Mouse (Mus musculus): Measurements from ENCODE around the gene Galnt13. TPM values are rescaled to one million over a fixed set of nuclear protein-coding genes. Genes with fewer than 3 reads are reported as not detected.
"Not testable (repeated sequence)": the region's sequence is repeated elsewhere in the genome, so short reads cannot be mapped to it uniquely, and the experiment has no call there.

Galnt13 gene
- total RNA-seq, 4 experiments from 2014 or later, result 0.25 TPM; not detected in 3

DNA sequence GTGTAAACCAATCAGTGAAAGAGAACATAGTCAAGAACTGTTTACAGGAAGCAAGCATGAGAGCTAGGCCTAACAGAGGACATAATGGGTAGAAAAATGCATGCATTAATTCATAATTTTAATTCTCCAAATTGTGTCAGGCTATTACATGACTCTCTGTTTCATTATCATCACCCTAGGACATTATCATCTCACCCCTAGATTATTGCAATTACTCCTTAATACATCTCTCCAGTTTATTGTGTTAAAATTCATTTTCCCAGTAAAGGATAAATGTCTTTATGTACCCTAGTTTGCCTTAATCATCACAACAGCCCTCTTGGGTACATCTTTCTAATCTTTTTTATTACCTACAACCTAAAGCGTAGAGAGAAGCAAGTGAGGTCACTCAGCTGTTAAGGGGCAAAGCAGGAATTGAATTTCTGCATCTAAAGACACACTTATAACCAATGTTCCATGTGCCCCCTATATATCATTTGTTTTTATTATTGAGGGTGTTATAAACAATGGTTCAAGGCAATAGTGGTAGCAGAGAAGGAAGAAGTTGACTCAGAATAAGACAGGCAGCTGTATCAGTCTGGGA lies 479.1 kb downstream of the Galnt13 start:
- DNase-seq (ENCODE audit: low spot score), result no peak

DNA sequence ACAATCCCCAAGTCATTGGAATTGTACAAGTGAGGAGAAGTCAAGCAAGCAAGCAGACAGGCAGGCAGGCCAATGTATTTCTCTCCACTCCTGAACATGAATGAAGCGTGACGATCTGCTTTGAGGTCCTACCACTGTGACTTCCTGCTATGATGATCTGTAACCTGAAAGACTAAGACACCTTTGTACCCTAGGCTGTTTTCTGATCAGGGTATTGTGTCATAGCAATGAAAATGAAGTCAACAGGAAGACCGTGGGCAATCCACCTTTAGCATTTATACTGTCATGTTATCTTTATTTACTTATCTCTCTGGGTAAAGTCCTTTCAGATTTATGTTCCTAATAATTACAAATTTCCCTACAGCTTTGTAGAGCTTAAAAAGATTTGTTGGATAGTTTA lies 500.3 kb downstream of the Galnt13 start:
- no peak for DNase-seq (ENCODE audit: low spot score)

DNA sequence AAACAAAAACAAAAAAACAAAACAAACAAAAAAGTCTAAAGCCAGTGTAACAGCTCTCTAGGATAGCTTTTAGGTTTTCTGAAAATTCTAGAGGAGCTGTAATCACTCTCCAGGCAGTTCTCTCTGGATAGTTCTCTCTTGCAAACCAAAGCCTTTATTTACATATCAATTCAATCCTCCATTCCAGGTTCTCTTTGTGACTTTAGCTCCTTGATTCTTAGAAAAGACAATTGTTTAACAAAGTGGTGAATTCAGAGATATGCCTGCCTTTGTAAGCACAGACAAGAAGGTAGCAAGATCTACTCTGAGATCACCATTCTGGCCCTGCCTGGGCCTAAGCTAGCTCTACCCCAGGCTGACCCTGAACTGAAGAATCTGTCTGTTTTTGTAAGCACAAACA lies 501.2 kb downstream of the Galnt13 start:
- no peak for DNase-seq (ENCODE audit: low spot score)

DNA sequence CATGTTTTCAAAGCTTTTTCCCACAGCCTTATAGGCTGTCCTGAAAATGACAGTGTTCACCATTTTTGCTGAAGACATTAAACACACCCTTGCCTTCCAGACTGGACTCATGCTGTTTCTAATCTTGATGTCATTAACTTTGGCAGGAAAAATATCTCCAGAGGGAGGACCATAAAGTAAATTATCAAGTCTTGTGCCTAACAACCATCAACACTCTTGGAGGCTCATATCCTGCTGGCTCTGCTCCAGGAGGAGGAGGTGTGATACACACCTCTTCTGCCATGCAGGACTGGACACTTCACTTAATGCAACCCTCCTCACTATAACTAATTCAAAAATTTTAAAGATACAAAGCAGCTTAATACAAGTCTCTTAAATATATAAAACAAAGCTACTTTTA lies 502.0 kb downstream of the Galnt13 start:
- DNase-seq (ENCODE audit: low spot score), result no peak

DNA sequence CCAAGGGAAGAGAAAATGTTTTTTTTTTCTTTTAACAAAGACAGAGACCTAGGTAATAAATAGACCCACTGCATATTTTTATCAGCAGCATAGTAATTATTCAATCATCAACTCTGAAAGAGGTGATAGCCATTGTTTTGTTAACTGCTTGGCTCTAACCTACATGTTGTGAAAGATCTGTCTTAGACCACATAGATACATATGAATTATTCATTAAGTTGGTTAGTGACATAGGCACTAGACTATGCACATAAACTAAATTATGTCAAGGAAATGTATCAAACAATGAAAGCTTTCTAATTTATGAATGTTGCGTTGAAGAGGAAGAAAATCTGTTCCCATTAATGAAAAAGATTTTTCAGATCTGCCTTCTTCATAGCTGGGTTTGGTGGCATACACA lies 507.3 kb downstream of the Galnt13 start:
- no peak for DNase-seq (ENCODE audit: low spot score)

DNA sequence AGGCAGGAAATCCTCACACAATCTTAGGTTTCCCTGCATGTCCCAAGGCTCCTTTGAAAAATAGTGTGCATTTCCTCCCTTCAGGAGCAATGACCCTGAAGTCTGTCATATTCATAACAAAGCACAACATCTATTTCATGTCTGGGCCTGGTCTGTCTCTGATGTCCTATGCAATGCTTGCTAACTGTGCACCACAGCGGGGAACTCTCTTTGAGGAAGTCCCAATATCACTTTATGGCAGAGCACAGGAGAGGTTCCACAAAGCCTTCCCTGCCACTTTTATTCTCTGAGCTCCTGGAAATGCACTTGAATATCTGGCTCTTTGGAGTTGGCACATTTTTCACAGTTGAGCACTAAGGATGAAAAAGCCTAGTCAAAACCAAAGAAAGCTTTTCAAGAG lies 547.7 kb downstream of the Galnt13 start:
- no peak for DNase-seq (ENCODE audit: low spot score)

DNA sequence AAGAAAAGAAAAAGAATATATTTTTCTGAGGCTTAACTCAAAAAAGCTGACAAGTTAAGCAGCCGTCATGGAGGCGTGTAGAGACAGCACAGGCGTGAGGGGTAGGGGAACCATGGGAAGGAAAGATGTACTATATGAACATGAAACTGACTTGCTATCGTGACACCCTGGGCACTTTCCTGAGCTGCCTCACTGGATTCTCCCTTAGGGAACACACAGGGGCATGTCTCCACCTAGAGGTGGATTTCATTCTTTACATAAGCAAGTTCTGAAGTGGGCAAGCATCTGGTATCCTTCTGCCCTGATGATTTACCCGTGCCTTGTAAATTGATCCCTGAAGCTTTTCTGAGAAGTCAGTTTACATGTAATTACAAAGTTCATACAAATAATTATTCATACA lies 586.4 kb downstream of the Galnt13 start:
- not testable (repeated sequence) for DNase-seq (ENCODE audit: low spot score)

DNA sequence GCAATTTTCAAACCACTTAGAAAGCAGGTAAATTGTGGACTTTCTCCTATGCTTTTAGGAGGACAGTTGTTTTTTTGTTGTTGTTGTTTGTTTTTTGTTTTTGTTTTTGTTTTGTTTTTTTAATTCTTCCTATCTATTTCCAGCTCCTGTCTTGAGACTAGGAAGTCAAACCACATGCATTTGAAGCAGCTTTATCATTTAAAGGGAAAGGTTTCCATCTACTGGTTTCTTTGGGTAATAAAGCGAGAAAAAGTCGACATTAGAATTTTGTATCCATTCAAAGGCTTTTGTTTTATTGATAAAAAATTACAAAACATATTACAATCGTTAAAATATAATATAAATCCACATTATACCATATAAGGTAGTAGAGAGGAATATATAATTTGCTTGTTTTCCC lies 598.5 kb downstream of the Galnt13 start:
- DNase-seq (ENCODE audit: low spot score), result no peak

DNA sequence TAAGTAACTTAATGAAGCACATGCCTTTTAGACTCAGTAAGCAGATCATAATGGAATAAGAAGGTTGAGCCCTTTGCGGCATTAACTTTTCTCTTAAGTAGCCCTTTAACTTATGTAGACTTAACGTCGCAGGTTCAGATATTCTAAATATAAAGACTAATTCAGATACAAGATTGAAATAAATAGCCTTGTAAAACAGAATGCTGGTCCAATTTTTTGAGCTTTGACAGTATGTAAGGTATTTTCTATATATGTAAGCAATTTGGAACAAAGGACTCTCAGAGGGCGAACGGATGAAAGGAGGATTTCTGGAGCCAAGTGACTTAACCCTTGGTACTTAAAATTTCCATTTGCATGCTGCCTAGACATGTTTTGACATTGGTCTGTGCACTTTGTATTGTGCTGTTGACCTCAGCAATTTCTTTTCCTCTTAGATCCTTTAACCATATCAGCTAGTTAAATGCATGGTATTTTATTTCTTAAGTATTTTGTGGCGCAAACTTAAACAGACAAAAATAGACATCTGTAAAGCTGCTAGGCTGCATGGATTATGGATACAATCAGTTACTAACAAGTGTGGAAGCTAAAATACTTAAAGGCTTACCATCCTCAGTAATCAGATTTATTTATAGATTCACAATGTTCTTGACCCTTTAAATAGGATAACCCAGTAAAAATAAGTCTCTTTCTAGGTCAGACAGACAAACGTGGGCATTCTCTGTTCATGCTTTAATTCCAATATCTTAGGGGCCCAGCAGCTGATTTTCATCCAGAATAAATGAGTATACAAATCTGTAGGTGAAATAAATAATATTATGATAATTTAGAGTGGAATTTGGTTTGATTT lies 629.6 kb downstream of the Galnt13 start:
- DNase-seq (ENCODE audit: low spot score), result no peak

DNA sequence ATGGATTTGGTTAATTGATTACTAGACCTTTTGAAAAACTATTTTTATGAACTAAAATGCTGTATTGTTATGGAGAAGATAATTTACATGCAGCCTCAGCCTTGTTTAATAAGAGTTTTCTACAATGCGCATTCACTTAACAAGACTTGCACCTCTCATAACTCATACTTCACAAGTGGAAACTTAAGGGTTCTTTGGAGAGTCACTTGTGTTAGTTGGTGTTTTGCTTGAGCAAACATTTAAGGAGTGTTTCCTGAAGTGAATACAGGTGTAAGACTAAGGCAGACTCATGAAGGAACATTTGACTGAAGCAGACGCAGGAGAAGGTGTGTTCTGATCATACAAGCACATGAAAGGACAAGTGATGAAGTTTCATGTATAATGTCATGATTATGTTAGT lies 649.5 kb downstream of the Galnt13 start:
- no peak for DNase-seq (ENCODE audit: low spot score)

DNA sequence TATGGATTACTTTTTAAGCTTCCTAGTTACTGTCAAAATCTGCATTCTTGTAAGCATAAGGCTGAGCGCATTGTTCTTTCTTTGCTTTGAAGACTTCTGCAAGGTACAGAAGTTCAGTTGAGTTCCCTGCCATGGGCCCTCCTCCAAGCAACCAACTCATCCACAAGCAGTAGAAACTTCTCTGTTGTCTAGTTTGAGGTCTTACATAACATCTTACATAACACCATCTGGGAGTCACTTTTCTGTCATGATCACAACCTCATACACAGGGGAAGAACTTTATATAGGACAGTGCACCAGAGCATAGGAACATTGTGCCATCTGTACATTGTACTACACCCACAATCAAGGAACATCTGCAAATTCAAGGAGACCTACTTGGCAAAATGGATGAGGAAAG lies 651.9 kb downstream of the Galnt13 start:
- DNase-seq (ENCODE audit: low spot score), result no peak

DNA sequence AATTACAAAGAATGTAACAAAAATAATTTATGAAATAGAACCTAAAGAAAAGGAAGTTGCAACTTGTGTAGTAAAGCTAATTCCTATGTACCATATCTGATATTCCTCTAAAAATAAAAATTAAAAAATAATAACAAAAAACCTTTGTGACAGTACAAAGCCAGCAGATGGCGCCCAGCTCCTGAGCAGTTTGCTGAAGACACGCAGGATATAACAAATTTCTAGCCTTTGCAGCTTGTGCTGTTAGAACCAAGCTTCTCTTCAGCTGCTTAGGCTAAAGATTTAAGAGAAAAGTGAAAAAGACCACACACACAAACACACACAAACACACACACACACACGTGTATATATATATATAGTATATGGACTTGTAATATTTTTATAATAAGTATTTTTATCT lies 654.2 kb downstream of the Galnt13 start:
- no peak for DNase-seq (ENCODE audit: low spot score)

DNA sequence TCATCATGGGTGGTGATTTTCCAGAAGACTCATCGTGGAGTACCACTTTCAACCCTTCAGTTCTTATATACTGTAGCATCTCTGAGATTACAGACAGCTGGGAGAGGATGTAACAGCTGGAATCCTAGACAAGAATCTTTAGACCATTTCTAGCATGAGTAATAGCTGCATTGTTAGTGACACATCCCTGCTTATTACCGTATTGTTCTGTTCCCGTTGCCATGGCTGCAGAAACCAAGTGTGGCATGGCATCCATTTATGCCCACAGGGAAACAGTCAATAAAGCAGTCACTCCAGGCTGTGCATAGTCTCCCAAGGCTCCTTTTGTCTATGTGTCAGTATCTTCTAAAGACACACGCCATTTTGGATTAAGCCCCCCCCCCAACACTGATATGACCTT lies 655.4 kb downstream of the Galnt13 start:
- DNase-seq (ENCODE audit: low spot score), result no peak

DNA sequence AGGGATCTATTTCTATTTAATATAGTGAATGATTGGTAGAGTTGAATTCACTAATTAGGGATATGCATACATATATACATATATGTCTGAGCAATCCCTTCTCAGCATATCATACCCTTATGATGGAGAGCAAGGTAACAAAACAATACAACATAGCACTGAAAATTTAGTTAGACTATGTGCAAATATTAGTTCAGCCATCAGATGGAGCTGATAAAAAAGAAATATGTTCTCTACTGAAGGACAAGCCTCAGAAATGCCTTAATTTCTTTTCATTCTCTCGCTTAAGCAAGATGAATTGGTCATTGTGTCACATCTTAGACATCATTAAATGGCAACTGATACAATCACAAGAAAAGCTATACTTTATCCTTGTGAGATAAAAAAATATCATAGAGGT lies 663.0 kb downstream of the Galnt13 start:
- no peak for DNase-seq (ENCODE audit: low spot score)

DNA sequence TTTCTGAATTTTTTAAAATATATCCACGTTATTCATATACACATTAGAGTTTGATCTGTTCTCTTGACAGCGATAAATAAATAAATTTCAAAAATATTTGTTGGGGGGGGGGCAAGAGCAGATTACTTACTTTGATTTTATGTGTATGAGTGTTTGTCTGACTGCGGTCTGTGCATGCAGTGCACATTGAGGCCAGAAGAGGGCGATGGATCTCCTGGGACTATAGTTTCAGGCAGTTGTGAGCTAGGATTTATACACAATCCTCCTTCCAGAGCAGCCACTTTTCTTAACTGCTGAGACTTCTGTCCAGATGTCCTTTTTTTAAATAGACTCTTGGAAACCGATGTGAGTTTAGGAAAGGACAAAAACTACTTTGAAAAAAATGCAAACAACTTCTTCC lies 665.2 kb downstream of the Galnt13 start:
- no peak for DNase-seq (ENCODE audit: low spot score)

DNA sequence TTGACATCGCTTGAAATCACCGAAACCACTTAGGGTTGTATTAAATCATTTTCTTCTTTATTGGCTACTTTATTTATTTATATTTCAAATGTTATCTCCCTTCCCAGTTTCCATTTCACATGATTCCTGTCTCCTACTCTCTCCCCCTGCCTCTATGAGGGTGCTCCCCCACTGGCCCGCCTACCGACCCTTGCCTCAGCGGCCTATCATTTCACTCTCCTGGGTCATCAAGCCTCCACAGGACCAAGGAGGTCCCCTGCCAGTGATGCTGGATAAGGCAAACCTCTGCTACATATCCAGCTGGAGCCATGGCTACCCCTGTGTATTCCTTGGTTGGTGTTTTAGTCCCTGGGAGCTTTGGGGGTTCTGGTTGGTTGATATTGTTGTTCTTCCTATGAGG lies 667.4 kb downstream of the Galnt13 start:
- DNase-seq (ENCODE audit: low spot score), result no peak

DNA sequence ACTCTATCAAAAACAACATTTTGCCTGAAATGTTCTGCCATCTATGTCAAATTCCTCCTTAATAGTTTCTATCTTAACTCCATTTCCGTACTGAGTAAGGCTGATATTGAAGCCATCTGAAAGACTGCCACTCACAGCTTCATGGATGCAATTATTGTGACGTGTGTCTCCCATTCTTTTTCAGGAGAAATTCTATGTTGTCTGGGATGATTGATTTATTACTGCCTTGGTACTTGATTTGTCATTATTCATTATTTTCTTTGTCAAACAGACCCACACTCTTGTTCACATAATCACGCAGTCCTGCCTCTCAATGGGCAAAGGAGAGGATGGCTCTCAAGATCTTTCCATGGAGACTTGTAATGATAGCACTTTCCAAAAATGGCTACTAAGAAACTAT lies 671.7 kb downstream of the Galnt13 start:
- DNase-seq (ENCODE audit: low spot score), result no peak

DNA sequence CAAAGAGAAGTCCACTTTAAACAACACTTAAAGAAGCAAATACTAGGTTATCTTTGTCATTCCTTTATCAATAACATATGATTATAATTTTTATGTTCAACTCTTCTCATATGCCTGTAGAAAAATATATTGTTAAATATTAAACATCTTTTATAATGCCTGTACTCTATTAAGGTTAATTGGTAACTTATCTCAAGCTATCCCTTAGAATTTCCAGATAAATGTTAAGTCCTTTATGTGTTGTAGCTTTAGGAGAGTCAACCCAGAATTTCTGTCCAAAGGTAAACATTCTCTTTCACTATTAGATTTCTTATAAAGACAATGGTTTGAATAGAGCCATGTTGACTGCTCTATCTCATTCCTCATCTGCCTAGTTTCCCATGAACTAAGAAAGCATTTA lies 717.0 kb downstream of the Galnt13 start:
- no peak for DNase-seq (ENCODE audit: low spot score)

DNA sequence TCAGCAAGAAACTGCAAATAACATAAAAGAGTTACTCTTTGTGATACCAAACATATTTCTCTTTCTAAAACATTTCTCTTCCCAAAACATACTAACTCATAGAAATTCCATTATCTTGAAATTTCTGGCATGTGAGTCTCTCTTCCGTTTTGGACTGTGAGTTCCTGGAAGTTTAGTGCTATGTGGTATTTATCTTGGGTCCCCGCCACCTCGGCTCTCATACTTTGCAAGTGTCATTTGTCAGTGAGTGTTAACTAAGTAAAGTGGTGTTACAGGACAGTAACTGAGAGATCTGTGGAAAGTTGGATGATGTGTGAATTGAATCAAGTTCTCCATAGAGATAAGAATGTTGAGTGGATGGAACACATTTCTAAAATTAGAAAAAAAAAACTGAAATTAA lies 728.7 kb downstream of the Galnt13 start:
- DNase-seq (ENCODE audit: low spot score), result no peak

Data from heart, adult 8-10 months (tissue).